Mouse (Mus musculus) layer of hippocampus, adult 8-10 months (tissue): ENCODE measurements around the gene Plekha6. TPM values are rescaled to one million over a fixed set of nuclear protein-coding genes. Genes with fewer than 3 reads are reported as not detected.

Experiments
- DNase-seq, 2 experiments: peaks; one replicate each; pipeline ENCODE4 v3.0.0; 2022; ENCODE audit warnings: low spot score in 2 of 2
- total RNA-seq, 4 experiments: library from RNA; stranded (reverse); gene quantifications; 2 replicates each; pipeline ENCODE4 v1.2.4; 2022

Plekha6 gene
- total RNA-seq, 4 experiments from 2014 or later, result 61.6 to 69.8 (median 62.7) TPM

DNA sequence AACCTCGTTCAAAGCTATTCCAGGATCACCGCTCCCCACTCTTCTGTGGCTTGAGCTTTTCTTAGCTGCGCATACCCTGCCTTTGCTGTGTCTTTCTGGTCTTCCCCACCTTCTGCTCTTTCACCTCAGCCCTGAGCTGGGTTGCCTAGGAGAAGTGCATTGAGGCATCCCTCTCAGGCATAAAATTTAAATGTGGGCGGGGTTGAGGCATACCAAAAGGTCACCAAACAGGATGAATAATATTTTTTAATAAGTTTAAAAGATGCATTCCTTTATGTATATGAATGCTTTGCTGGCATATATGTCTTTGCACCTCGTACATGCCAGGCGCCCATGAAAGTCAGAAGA is 75.8 kb downstream of the Plekha6 start:
- DNase-seq, result no peak

GRCm38 (mm10) chr1:133240881-133241280 is 76.9 kb downstream of the Plekha6 start:
- DNase-seq, result no peak

DNA sequence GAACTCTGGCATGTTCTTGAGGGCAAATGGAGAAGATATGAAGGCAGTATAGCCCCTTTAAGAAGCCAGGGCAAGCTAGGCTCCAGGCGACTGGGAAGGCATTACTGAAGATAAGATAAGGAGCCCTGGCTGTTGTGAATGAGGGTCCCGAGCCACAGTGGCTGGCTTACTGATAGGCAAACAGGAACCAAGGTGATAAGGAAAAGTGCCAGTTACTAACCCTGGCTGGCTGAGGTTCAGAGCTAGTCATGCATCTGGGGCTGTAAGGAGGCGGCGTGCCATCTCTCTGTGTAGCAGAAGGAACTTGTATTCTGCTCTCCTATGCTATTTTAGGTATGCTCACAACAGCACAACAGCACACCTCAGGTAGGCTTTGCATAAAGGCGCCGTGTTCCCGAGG is 80.7 kb downstream of the Plekha6 start:
- no peak for DNase-seq

DNA sequence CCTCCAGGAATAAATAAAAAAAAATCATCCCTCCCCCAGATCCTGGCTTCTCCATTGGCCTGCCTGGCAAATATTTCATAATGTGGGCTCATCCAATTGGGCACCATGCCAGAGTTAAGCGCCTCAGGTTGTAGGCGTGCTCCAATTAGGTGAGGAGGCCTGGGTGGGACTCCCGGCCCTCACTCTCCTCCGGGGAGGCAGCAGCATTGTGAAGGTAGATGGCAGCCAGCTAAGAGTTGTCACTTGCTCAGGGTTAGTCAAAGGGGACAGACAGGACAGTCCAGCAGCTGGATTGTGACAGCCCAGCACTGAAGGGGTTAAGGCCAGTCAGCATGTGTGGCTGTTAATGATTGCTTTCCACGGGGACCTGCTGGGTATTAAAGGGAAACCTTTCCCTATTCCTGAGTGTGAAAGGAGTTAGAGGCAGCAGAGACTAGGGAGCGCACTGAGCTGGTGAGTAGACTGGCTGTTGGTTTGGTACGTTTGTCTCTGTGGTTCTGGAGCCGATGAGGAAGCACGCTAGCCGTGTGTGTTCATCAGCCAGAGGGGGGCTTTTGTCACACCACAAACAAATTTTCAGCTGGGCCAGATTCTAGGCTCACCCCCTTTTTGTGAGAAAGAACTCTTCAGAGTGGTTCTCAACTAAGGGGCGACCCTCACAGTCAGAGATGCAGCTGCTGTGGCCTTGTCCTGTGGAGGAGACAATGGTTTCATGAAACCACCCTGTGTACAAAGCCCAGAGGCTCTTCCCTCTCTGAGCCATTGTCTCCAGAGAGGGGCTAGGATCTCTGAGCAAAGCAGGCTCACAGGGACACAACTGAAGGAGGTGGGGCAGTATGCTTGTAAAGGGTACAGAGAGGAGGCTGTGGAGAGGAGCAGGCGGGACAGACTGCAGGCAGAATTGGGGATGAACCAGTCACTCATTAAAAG is 81.9 kb downstream of the Plekha6 start:
- DNase-seq, result no peak

DNA sequence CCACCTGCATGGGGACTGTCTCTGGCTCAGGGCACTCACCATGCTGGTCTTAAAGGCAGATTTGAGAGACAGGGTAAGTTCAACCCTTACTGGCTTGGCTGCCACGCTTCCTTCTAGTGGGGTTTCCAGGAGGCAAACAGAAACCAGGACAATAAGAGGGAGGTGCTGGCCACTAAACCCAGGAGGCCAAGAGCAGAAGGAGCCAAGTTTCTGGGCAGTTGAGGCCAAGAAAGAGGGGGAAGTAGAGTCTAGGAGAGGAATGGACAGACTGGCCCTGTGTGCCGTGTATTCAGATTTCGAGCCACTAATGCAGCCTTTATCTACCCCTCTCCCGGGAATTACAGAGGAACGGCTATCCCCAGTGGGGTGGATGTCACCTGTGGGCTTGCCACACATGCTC is 83.2 kb downstream of the Plekha6 start:
- no peak for DNase-seq

- DNase-seq, result no peak
These were observed 86.8 kb downstream of the Plekha6 start for GRCm38 (mm10) chr1:133250761-133251160.

GRCm38 (mm10) chr1:133251625-133252034 is 87.6 kb downstream of the Plekha6 start:
- DNase-seq, result no peak

- DNase-seq, result no peak
These were observed 88.2 kb downstream of the Plekha6 start for GRCm38 (mm10) chr1:133252251-133252650.

DNA sequence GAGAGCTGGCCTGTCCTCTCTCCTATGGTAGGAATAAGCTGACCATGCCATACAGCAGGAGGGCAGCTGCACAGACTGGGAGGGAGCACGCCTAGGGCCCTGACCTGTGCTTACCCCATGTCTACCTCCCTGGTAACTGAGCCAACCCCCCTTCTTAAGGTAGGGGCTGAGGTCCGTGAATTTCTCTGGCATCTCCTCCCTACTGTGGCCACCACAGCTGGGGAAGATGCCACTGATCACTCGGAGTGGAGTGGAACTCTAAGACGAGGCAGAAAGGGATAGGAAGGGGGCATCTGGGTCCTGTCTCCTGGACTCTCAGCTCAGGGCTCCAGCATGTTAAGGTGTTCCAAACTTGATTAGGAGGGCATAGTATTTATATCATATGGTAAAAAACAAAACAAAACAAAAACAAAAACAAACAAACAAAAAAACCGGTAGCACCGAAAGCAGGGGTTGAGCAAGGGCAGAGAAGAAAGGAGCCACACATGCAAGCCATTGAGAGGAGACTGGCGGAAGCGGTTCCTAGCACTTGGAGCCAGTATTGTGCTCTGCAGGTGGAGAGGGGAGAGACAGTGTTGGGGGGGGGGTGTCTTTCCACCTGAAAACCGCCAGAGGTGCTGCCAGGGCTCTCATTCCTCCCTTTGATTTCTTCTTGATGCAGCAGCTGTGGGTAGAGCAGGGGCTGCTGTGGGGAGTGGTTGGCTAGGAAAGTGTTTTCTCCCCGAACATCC is 89.0 kb downstream of the Plekha6 start:
- no peak for DNase-seq

GRCm38 (mm10) chr1:133253532-133253866 is 89.5 kb downstream of the Plekha6 start:
- no peak for DNase-seq

DNA sequence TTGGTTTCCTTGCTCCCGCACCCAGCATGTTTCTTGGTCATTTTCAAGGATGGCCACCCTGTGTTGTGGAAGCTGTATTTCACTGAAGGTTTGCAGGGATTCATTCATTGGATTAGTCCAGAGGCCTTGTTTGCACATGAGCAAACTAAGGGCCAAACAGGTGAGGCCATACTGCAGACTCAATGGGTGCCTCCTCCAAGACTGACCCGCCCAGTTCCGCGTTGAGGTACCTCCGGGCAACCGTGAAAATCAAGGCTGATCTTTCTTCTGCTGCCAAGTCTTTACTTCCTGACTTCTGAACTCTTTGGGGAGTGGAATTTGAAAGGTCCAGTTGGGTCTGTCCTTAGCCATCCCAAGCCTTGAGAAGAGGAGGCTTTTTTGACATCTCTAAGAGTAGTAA is 90.2 kb downstream of the Plekha6 start:
- no peak for DNase-seq

DNA sequence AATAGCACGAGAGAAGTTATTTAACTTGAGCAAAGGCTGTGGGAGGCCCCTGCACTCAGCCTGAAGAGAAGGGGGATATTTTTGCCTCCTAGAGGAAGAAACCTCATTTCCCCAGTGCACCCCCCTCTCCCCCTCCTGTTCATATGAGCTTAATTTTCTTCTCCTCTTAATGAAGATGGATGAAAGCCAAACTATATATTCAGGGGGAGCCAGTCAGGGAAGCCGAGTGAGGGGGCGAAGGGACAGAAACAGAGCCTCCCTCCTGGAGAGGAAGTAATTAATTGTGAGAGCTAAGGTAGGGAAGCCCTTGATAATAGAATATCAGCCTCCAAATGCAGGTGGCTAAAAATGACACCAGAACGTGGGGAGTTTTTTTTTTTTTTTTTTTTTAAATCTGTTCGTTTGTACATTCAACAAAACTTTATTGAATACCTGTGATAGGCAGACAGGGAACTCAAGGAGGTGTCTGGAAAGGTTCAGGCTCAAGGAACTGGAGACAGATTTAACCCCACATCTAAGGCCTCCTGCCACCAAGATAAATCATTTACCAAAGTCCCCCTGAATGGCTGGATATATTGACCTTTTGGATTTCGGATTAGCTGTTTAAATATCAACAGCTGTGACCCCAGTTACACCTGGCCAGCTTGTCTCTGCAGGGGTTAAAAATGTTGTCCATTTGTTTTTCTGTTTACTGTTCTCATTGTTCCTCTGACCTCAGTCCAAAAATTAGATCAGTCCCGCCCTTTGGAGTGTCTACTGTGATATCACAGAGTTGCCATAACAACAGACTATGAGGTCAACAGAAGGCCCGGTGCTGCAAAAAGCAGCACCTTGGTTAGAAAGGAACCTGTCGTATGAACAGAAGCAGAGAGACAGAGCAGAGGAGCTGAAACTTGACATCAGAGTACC is 91.1 kb downstream of the Plekha6 start:
- DNase-seq, result no peak

GRCm38 (mm10) chr1:133255776-133256175 is 91.8 kb downstream of the Plekha6 start:
- DNase-seq, result no peak

- DNase-seq, result no peak
These were observed 92.3 kb downstream of the Plekha6 start for GRCm38 (mm10) chr1:133256347-133256746.

DNA sequence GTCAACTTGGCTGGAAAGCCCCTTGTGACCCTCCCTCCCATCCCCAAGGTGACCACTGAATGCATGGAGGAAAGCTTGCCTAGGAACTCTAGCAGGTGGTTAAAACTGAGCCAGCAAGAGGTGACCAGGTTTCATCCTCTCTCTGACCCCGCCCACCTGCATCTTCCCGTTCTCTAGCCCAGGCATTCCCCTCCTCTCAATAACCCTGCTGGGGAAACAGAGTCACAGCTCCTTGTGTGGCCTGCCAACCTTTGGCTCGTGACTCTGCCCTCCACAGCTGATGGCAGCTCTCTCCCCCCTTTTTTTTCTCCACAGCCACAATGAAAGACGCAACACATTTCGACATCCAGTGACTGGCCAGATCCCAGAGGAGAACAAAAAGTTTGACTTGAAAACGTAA is 94.7 kb downstream of the Plekha6 start:
- DNase-seq, result no peak

DNA sequence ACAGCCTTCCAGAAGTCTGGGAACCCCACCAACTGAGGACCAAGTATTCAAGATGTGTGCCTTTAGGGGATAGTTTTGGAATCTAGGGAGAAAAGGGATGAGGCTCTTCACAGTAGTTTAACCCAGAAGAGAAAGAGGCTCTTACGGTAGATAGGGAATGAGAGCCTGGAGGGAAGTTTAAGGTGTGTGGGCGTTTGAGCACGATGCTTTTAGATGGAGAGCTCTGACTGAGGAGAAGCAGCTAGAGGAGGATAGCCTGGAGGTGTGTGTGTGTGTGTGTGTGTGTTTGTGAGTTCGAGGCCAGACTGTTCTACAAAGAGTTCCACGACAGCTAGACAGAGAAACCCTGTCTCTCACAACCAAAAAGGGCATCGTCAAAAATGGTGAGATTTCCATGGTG is 98.6 kb downstream of the Plekha6 start:
- no peak for DNase-seq

- no peak for DNase-seq
These were observed 99.1 kb downstream of the Plekha6 start for GRCm38 (mm10) chr1:133263134-133263533.

DNA sequence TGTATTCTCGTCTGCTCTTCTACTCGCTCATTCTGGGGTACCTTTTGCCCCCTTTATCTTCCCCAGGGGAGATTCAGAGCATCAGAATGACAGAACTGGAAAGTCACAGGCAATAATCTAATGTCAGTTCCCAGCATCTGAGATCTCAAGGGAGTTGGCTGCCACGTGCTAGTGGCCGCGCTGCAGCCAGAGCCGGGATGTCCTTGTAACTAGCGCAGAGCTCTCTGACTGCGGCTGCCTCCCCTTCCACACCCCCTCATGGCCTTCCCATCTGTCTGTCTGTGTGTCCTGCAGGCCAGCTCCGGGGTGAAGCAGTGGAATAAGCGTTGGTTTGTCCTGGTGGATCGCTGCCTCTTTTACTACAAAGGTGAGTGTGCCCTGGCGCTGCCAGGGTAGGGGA is 100.4 kb downstream of the Plekha6 start:
- no peak for DNase-seq

DNA sequence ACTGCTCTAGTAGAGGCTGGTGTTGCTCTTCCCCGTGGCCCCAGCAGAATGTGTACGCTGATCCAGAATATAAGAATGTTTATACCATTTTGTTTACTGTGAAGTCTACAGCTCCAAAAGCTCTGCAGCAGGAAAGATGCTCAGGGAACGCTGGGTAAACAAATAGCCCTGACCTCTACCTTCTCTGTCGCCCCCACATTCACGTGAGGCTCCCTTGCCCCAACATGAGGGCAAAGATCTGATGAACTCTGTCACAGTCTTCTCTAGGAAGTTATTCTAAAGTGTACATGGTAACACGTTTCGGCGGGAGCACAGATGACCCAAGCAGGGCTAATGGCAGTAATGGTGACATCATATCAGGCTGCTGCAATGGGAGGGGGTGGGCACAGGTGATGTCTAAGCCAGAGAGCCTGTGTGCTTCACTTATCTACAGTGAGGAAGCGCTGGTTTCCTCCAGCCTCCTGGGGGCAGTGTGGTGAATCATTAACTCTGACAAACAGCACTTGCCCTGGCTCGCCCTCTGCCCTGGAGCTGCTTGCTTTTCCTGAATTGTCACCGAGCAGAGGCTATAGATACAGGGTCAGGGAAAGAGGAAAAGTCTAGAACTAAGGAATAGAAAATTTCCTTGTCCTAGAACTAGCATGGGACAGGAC is 101.2 kb downstream of the Plekha6 start:
- no peak for DNase-seq

- DNase-seq, result no peak
These were observed 103.1 kb downstream of the Plekha6 start for GRCm38 (mm10) chr1:133267094-133267493.

DNA sequence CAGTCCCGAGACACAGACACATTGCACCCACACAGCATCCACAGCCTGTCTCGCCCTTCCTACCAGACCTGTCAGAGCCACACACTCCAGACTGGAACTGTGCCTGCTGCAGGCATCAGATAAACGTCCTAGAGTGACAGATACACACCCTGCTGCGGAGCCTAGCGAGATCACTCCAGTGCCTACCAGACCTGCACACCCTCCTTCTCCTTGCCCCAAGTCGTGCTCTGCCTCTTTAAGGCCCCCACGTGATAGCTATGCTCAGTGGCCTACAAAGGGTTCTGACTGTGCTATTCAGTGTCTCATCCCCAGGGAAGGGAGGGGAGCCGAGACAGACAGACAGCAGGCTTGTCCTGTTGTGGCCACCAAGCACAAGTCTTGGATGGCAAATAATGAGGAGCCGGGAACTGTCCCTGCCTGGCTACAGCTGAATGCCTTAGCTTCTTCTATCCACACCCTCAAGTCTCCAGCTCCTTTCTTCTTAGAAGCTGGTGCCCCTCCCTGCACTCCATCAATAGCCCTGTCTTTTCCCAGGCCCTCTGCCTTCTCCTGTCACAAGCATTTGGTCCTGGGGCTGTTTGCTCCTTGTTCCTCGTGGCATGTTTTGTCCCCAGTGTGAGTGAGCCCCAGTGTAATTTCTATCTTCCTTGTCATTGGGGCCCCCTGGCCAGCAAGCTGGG is 103.9 kb downstream of the Plekha6 start:
- peak; percentile 36 to 41 for DNase-seq
